Mouse (Mus musculus) ES-E14 (cell line): ENCODE data around the gene Cib4.

Experiments used
- HCFC1 ChIP-seq: IDR thresholded peaks from 2 replicates; pipeline ENCODE4 v1.6.1; 2012; ENCODE audit warnings: low read length, inconsistent platforms, borderline replicate concordance; ENCODE audit not compliant: insufficient read depth
- ZC3H11A ChIP-seq: IDR thresholded peaks from 2 replicates; pipeline ENCODE4 v1.6.1; 2012; ENCODE audit warnings: low read depth, mild to moderate bottlenecking, inconsistent platforms, low read length, borderline replicate concordance
- ZNF384 ChIP-seq: IDR thresholded peaks from 2 replicates; pipeline ENCODE4 v1.6.1; 2012; ENCODE audit warnings: low read depth, low read length, inconsistent platforms

GRCm38 (mm10) chr5:30550334-30551021 lies 4.8 kb upstream of the Cib4 start:
- TF ChIP-seq ZC3H11A (no peak), HCFC1 (no peak), ZNF384 (no peak)
